Mouse (Mus musculus): ENCODE data around the gene Txndc12. TPM values are rescaled to one million over a fixed set of nuclear protein-coding genes. Genes with fewer than 3 reads are reported as not detected.

Txndc12 gene
- polyA plus RNA-seq, 1 experiment, result 6.7 TPM

GRCm38 (mm10) chr4:108803535-108803934, 30.9 kb upstream of the Txndc12 start:
- Histone ChIP-seq H3K27ac (ENCODE audit: insufficient read depth, low read length) (no peak overlapping the region), H3K4me1 (ENCODE audit: control insufficient read depth, insufficient read depth, insufficient read length) (no peaks in the 10 kb centered on the region), H3K27me3 (ENCODE audit: control insufficient read depth, insufficient read depth, low read length) (no peaks in the 10 kb centered on the region; the same call in 1 of the 2 replicates), H3K36me3 (ENCODE audit: control insufficient read depth, insufficient read depth, low read length) (no peaks in the 10 kb centered on the region), H3K4me3 (ENCODE audit: extremely low read depth, insufficient read depth, insufficient read length) (no peak overlapping the region)
- TF ChIP-seq POLR2A (IDR thresholded peaks at IDR 0.05; ENCODE audit: low read depth, low read length), result no peak
- TF ChIP-seq CTCF (IDR thresholded peaks at IDR 0.05; ENCODE audit: extremely low read depth, insufficient read depth, insufficient read length, insufficient replicate concordance), result no peak
- 87% methylated on average over 2 of the region's 2 CpGs for WGBS
- no peak for DNase-seq (ENCODE audit: low read depth in 1 of 2, low spot score in 2 of 2)

- Histone ChIP-seq H3K27me3 (ENCODE audit: control insufficient read depth, insufficient read depth, low read length) (no peaks in the 10 kb centered on the region), H3K4me1 (ENCODE audit: control insufficient read depth, insufficient read depth, insufficient read length) (no peaks in the 10 kb centered on the region), H3K36me3 (ENCODE audit: control insufficient read depth, insufficient read depth, low read length) (peaks cover 4% of the 10 kb centered on the region; the same call in 1 of the 2 replicates), H3K27ac (ENCODE audit: insufficient read depth, low read length) (no peak overlapping the region), H3K4me3 (ENCODE audit: extremely low read depth, insufficient read depth, insufficient read length) (no peak overlapping the region)
- no peak for DNase-seq (ENCODE audit: low read depth in 1 of 2, low spot score in 2 of 2)
- TF ChIP-seq POLR2A (IDR thresholded peaks at IDR 0.05; ENCODE audit: low read depth, low read length), result no peak
- no peak for TF ChIP-seq CTCF (IDR thresholded peaks at IDR 0.05; ENCODE audit: extremely low read depth, insufficient read depth, insufficient read length, insufficient replicate concordance)
- 68% methylated on average over 4 of the region's 4 CpGs for WGBS
These were observed 23.3 kb upstream of the Txndc12 start for GRCm38 (mm10) chr4:108811142-108811541.

GRCm38 (mm10) chr4:108811550-108811949, 22.9 kb upstream of the Txndc12 start:
- Histone ChIP-seq H3K4me1 (ENCODE audit: control insufficient read depth, insufficient read depth, insufficient read length) (no peaks in the 10 kb centered on the region), H3K27ac (ENCODE audit: insufficient read depth, low read length) (no peak overlapping the region), H3K4me3 (ENCODE audit: extremely low read depth, insufficient read depth, insufficient read length) (no peak overlapping the region), H3K27me3 (ENCODE audit: control insufficient read depth, insufficient read depth, low read length) (no peaks in the 10 kb centered on the region), H3K36me3 (ENCODE audit: control insufficient read depth, insufficient read depth, low read length) (peaks cover 4% of the 10 kb centered on the region; the same call in 1 of the 2 replicates)
- 62% methylated on average over 6 of the region's 6 CpGs for WGBS
- no peak for DNase-seq (ENCODE audit: low read depth in 1 of 2, low spot score in 2 of 2)
- TF ChIP-seq CTCF (IDR thresholded peaks at IDR 0.05; ENCODE audit: extremely low read depth, insufficient read depth, insufficient read length, insufficient replicate concordance) (no peak), POLR2A (IDR thresholded peaks at IDR 0.05; ENCODE audit: low read depth, low read length) (no peak)

- no peaks in the 10 kb centered on the region; the same call in 1 of the 2 replicates for H3K27me3 ChIP-seq (ENCODE audit: control insufficient read depth, insufficient read depth, low read length)
- no peak for TF ChIP-seq CTCF (IDR thresholded peaks at IDR 0.05; ENCODE audit: extremely low read depth, insufficient read depth, insufficient read length, insufficient replicate concordance)
- TF ChIP-seq POLR2A (IDR thresholded peaks at IDR 0.05; ENCODE audit: low read depth, low read length), result no peak
- no peak overlapping the region for H3K4me3 ChIP-seq (ENCODE audit: extremely low read depth, insufficient read depth, insufficient read length)
- H3K27ac ChIP-seq (ENCODE audit: insufficient read depth, low read length), result no peak overlapping the region
- 92% methylated on average over 3 of the region's 3 CpGs for WGBS
- H3K4me1 ChIP-seq (ENCODE audit: control insufficient read depth, insufficient read depth, insufficient read length), result no peaks in the 10 kb centered on the region
- H3K36me3 ChIP-seq (ENCODE audit: control insufficient read depth, insufficient read depth, low read length), result peaks cover 25% of the 10 kb centered on the region
- DNase-seq (ENCODE audit: low read depth in 1 of 2, low spot score in 2 of 2), result no peak
These were observed 8.7 kb upstream of the Txndc12 start for GRCm38 (mm10) chr4:108825677-108826076.

GRCm38 (mm10) chr4:108826096-108826495, 8.3 kb upstream of the Txndc12 start:
- no peak for DNase-seq (ENCODE audit: low read depth in 1 of 2, low spot score in 2 of 2)
- 65% methylated on average over 1 of the region's 1 CpGs for WGBS
- H3K4me1 ChIP-seq (ENCODE audit: control insufficient read depth, insufficient read depth, insufficient read length), result no peaks in the 10 kb centered on the region
- H3K4me3 ChIP-seq (ENCODE audit: extremely low read depth, insufficient read depth, insufficient read length), result no peak overlapping the region
- no peak overlapping the region for H3K27ac ChIP-seq (ENCODE audit: insufficient read depth, low read length)
- H3K36me3 ChIP-seq (ENCODE audit: control insufficient read depth, insufficient read depth, low read length), result peaks cover 25% of the 10 kb centered on the region
- H3K27me3 ChIP-seq (ENCODE audit: control insufficient read depth, insufficient read depth, low read length), result no peaks in the 10 kb centered on the region; the same call in 1 of the 2 replicates
- TF ChIP-seq POLR2A (IDR thresholded peaks at IDR 0.05; ENCODE audit: low read depth, low read length) (no peak), CTCF (IDR thresholded peaks at IDR 0.05; ENCODE audit: extremely low read depth, insufficient read depth, insufficient read length, insufficient replicate concordance) (no peak)

- Histone ChIP-seq H3K36me3 (ENCODE audit: control insufficient read depth, insufficient read depth, low read length) (peaks cover 25% of the 10 kb centered on the region), H3K4me1 (ENCODE audit: control insufficient read depth, insufficient read depth, insufficient read length) (no peaks in the 10 kb centered on the region), H3K27me3 (ENCODE audit: control insufficient read depth, insufficient read depth, low read length) (no peaks in the 10 kb centered on the region; the same call in 1 of the 2 replicates), H3K27ac (ENCODE audit: insufficient read depth, low read length) (no peak overlapping the region), H3K4me3 (ENCODE audit: extremely low read depth, insufficient read depth, insufficient read length) (no peak overlapping the region)
- DNase-seq (ENCODE audit: low read depth in 1 of 2, low spot score in 2 of 2), result no peak
- TF ChIP-seq POLR2A (IDR thresholded peaks at IDR 0.05; ENCODE audit: low read depth, low read length) (no peak), CTCF (IDR thresholded peaks at IDR 0.05; ENCODE audit: extremely low read depth, insufficient read depth, insufficient read length, insufficient replicate concordance) (no peak)
- WGBS, result 84% methylated on average over 2 of the region's 2 CpGs
These were observed 7.8 kb upstream of the Txndc12 start for GRCm38 (mm10) chr4:108826643-108827042.

GRCm38 (mm10) chr4:108830698-108831097, 3.7 kb upstream of the Txndc12 start:
- Histone ChIP-seq H3K36me3 (ENCODE audit: control insufficient read depth, insufficient read depth, low read length) (peaks cover 10% of the 10 kb centered on the region), H3K4me3 (ENCODE audit: extremely low read depth, insufficient read depth, insufficient read length) (no peak overlapping the region), H3K27ac (ENCODE audit: insufficient read depth, low read length) (no peak overlapping the region), H3K4me1 (ENCODE audit: control insufficient read depth, insufficient read depth, insufficient read length) (peaks cover 5% of the 10 kb centered on the region; the same call in 1 of the 2 replicates), H3K27me3 (ENCODE audit: control insufficient read depth, insufficient read depth, low read length) (no peaks in the 10 kb centered on the region)
- no peak for DNase-seq (ENCODE audit: low read depth in 1 of 2, low spot score in 2 of 2)
- TF ChIP-seq CTCF (IDR thresholded peaks at IDR 0.05; ENCODE audit: extremely low read depth, insufficient read depth, insufficient read length, insufficient replicate concordance) (no peak), POLR2A (IDR thresholded peaks at IDR 0.05; ENCODE audit: low read depth, low read length) (no peak)
- 95% methylated on average over 1 of the region's 1 CpGs for WGBS
